Mouse (Mus musculus) CH12.LX (cell line): ENCODE measurements around the gene Iqch. TPM values are rescaled to one million over a fixed set of nuclear protein-coding genes. Genes with fewer than 3 reads are reported as not detected.

ENCODE experiments used
- DNase-seq: peaks from one replicate; pipeline ENCODE4 v3.0.0-alpha.2; 2013; ENCODE audit errors: extremely low read depth
- H3K27ac ChIP-seq: 2 replicates; pipeline ENCODE4 v1.5.1; 2012; ENCODE audit warnings: low read depth, mild to moderate bottlenecking, control low read depth, moderate library complexity; ENCODE audit not compliant: insufficient read depth
- H3K27me3 ChIP-seq: replicated peaks from 2 replicates; pipeline ENCODE3; 2012; ENCODE audit warnings: inconsistent platforms
- H3K36me3 ChIP-seq, 2 experiments: replicated peaks in 1 of 2; 2 replicates each; pipeline versions ENCODE3 to v1.6.1; 2012; ENCODE audit warnings: inconsistent platforms in 1 of 2, low read length in 1 of 2, mild to moderate bottlenecking in 1 of 2, mixed read lengths in 1 of 2, moderate library complexity in 1 of 2; ENCODE audit not compliant: control insufficient read depth in 1 of 2, insufficient read depth in 1 of 2
- H3K4me1 ChIP-seq, 2 experiments: 2 replicates each; pipeline ENCODE4 v1.6.1; 2012; ENCODE audit warnings: inconsistent platforms in 1 of 2, moderate library complexity in 1 of 2; ENCODE audit not compliant: insufficient read depth in 2 of 2, control insufficient read depth in 1 of 2
- H3K4me2 ChIP-seq: 2 replicates; pipeline ENCODE4 v1.6.1; 2012; ENCODE audit warnings: low read depth, mild to moderate bottlenecking, control low read depth; ENCODE audit not compliant: poor library complexity, insufficient read depth, severe bottlenecking
- H3K4me3 ChIP-seq, 3 experiments: fragments of 150-350 bp in 1 of 3; sonication (generic) in 1 of 3; replicated peaks in 1 of 3; 2 replicates each; pipeline versions ENCODE3 to v1.5.1; 2011 to 2012; ENCODE audit warnings: low read depth in 2 of 3, low read length in 2 of 3, mild to moderate bottlenecking in 2 of 3, moderate library complexity in 2 of 3, control low read depth in 1 of 3, improper control_type of control experiment in 1 of 3, inconsistent platforms in 1 of 3, mixed read lengths in 1 of 3; ENCODE audit not compliant: poor library complexity in 1 of 3
- H3K79me2 ChIP-seq: replicated peaks from 2 replicates; pipeline ENCODE4 v1.6.1; 2012; ENCODE audit warnings: mild to moderate bottlenecking, moderate library complexity; ENCODE audit not compliant: control insufficient read depth, poor library complexity, insufficient read depth, severe bottlenecking; ENCODE audit errors: extremely low read depth
- H3K9ac ChIP-seq: 2 replicates; pipeline ENCODE4 v1.6.1; 2012; ENCODE audit warnings: low read depth, mild to moderate bottlenecking, control low read depth, moderate library complexity; ENCODE audit not compliant: insufficient read depth
- H3K9me3 ChIP-seq: replicated peaks from 2 replicates; pipeline ENCODE3; 2012; ENCODE audit warnings: low read length, inconsistent platforms, mixed read lengths
- BHLHE40 ChIP-seq: IDR thresholded peaks from 2 replicates; pipeline ENCODE4 v1.6.1; 2011; ENCODE audit warnings: mild to moderate bottlenecking, low read depth, low read length, improper control_type of control experiment
- CHD1 ChIP-seq: IDR thresholded peaks from 2 replicates; pipeline ENCODE4 v1.6.1; 2012; ENCODE audit warnings: low read depth, low read length, improper control_type of control experiment, inconsistent platforms
- CHD2 ChIP-seq: IDR thresholded peaks from 2 replicates; pipeline ENCODE4 v1.6.1; 2011; ENCODE audit warnings: low read length, improper control_type of control experiment
- ELF1 ChIP-seq: IDR thresholded peaks from 2 replicates; pipeline ENCODE4 v1.6.1; 2014; ENCODE audit warnings: low read depth, mild to moderate bottlenecking, inconsistent platforms, low read length, improper control_type of control experiment
- EP300 ChIP-seq: IDR thresholded peaks from 2 replicates; pipeline ENCODE4 v1.6.1; 2011; ENCODE audit warnings: low read length, improper control_type of control experiment
- GABPA ChIP-seq: IDR thresholded peaks from 2 replicates; pipeline ENCODE4 v1.6.1; 2012; ENCODE audit warnings: low read depth, low read length, improper control_type of control experiment, inconsistent platforms; ENCODE audit not compliant: insufficient replicate concordance
- IRF4 ChIP-seq: IDR thresholded peaks from 2 replicates; pipeline ENCODE4 v1.6.1; 2014; ENCODE audit warnings: low read depth, mild to moderate bottlenecking, inconsistent platforms, low read length, improper control_type of control experiment
- JUND ChIP-seq: conservative IDR thresholded peaks from 2 replicates; pipeline ENCODE4 v1.6.1; 2011; ENCODE audit warnings: low read depth, low read length, improper control_type of control experiment
- KAT2A ChIP-seq: IDR thresholded peaks from 2 replicates; pipeline ENCODE4 v1.6.1; 2012; ENCODE audit warnings: low read length, improper control_type of control experiment, inconsistent platforms; ENCODE audit not compliant: insufficient replicate concordance
- MAFK ChIP-seq: IDR thresholded peaks from 2 replicates; pipeline ENCODE4 v1.6.1; 2011; ENCODE audit warnings: low read length, improper control_type of control experiment; ENCODE audit not compliant: insufficient replicate concordance
- MAZ ChIP-seq: IDR thresholded peaks from 2 replicates; pipeline ENCODE4 v1.6.1; 2012; ENCODE audit warnings: low read depth, mild to moderate bottlenecking, inconsistent platforms, low read length, improper control_type of control experiment, moderate library complexity
- MXI1 ChIP-seq: IDR thresholded peaks from 2 replicates; pipeline ENCODE4 v1.6.1; 2011; ENCODE audit warnings: mild to moderate bottlenecking, low read depth, low read length, improper control_type of control experiment
- NELFE ChIP-seq: IDR thresholded peaks from 2 replicates; pipeline ENCODE4 v1.6.1; 2011; ENCODE audit warnings: low read depth, low read length, improper control_type of control experiment
- NRF1 ChIP-seq: IDR thresholded peaks from 2 replicates; pipeline ENCODE4 v1.6.1; 2014; ENCODE audit warnings: low read depth, mild to moderate bottlenecking, inconsistent platforms, low read length, improper control_type of control experiment, moderate library complexity
- PAX5 ChIP-seq: IDR thresholded peaks from 2 replicates; pipeline ENCODE4 v1.6.1; 2012; ENCODE audit warnings: low read length, inconsistent platforms, mixed read lengths
- POLR2A ChIP-seq: IDR thresholded peaks from 2 replicates; pipeline ENCODE4 v1.6.1; 2011; ENCODE audit warnings: low read depth, mild to moderate bottlenecking, improper control_type of control experiment, low read length
- POLR2AphosphoS2 ChIP-seq: IDR thresholded peaks from 2 replicates; pipeline ENCODE4 v1.6.1; 2011; ENCODE audit warnings: low read depth, low read length, improper control_type of control experiment
- SIN3A ChIP-seq: IDR thresholded peaks from 2 replicates; pipeline ENCODE4 v1.6.1; 2012; ENCODE audit warnings: low read length, improper control_type of control experiment, inconsistent platforms
- TBP ChIP-seq: conservative IDR thresholded peaks from 2 replicates; pipeline ENCODE4 v1.6.1; 2011; ENCODE audit warnings: low read depth, low read length, improper control_type of control experiment
- TCF12 ChIP-seq: IDR thresholded peaks from 2 replicates; pipeline ENCODE4 v1.6.1; 2014; ENCODE audit warnings: low read depth, mild to moderate bottlenecking, inconsistent platforms, low read length, improper control_type of control experiment
- UBTF ChIP-seq: IDR thresholded peaks from 2 replicates; pipeline ENCODE4 v1.6.1; 2012; ENCODE audit warnings: low read depth, mild to moderate bottlenecking, inconsistent platforms, low read length, improper control_type of control experiment, moderate library complexity
- USF1 ChIP-seq: IDR thresholded peaks from 2 replicates; pipeline ENCODE4 v1.6.1; 2014; ENCODE audit warnings: low read depth, mild to moderate bottlenecking, inconsistent platforms, low read length, improper control_type of control experiment
- ZKSCAN1 ChIP-seq: IDR thresholded peaks from 2 replicates; pipeline ENCODE4 v1.6.1; 2012; ENCODE audit warnings: low read depth, inconsistent platforms, low read length, improper control_type of control experiment, borderline replicate concordance
- dilution Hi-C: fragments of 300-500 bp; cut with MboI; formaldehyde crosslinking; loops from 2 replicates; pipeline ENCODE4 v1.14.3; 2020; ENCODE audit warnings: low sequenced_read_pairs; ENCODE audit not compliant: extremely low pct_unique_long_range_greater_than_20kb, extremely low pct_ligation_motif_present
- in situ Hi-C: fragments of 300-500 bp; cut with MboI; formaldehyde crosslinking; loops from 3 replicates; pipeline ENCODE4 v1.14.3; 2019; ENCODE audit warnings: low sequenced_read_pairs, low pct_ligation_motif_present, low pct_unique_long_range_greater_than_20kb, mixed read lengths
- polyA plus RNA-seq: library from polyadenylated mRNA; unstranded; fragments of >175 nt; gene quantifications from 2 replicates; pipeline ENCODE4 v1.2.1, GENCODE M21; 2012; ENCODE audit warnings: low read depth; ENCODE audit not compliant: insufficient read length
- total RNA-seq, 2 experiments: library from RNA; depleted of rRNA; stranded (reverse); fragments of 300-350 nt in 1 of 2; fragments of >200 nt in 1 of 2; gene quantifications; 2 replicates each; pipeline ENCODE4 v1.2.3; 2012 to 2014

The Iqch gene
- total and polyA plus RNA-seq, 3 experiments = 0.04 to 0.21 (median 0.15) TPM

- Histone ChIP-seq H3K9me3 (no peaks in the 10 kb centered on the region), H3K27me3 (no peaks in the 10 kb centered on the region), H3K4me3 (no peak overlapping the region), H3K9ac (no peak overlapping the region), H3K4me1 (no peaks in the 10 kb centered on the region), H3K4me2 (no peak overlapping the region), H3K36me3 (no peaks in the 10 kb centered on the region), H3K79me2 (no peaks in the 10 kb centered on the region), H3K27ac (no peak overlapping the region)
- TF ChIP-seq MAFK = no peak
- TF ChIP-seq JUND = no peak
- no peak for TF ChIP-seq EP300
- no peak for TF ChIP-seq MAZ
- TF ChIP-seq NELFE = no peak
- no peak for TF ChIP-seq POLR2A
- dilution Hi-C loops = no loop called here
- no peak for DNase-seq
- in situ Hi-C loops = no loop called here
Observed at GRCm38 (mm10) chr9:63490521-63491307, 111.6 kb downstream of the Iqch start.

- in situ Hi-C loops (no loop called here), dilution Hi-C loops (no loop called here)
- no peak for DNase-seq
- TF ChIP-seq TCF12 (no peak), CHD2 (no peak), POLR2AphosphoS2 (no peak), POLR2A (no peak), SIN3A (no peak), BHLHE40 (no peak), PAX5 (no peak), NRF1 (no peak), ZKSCAN1 (no peak), UBTF (no peak), USF1 (no peak), NELFE (no peak), KAT2A (no peak), CHD1 (no peak), ELF1 (no peak), GABPA (no peak), TBP (no peak), MAZ (no peak), IRF4 (no peak), MXI1 (no peak)
- Histone ChIP-seq H3K9me3 (no peaks in the 10 kb centered on the region), H3K27ac (no peak overlapping the region), H3K79me2 (no peaks in the 10 kb centered on the region), H3K4me1 (no peaks in the 10 kb centered on the region), H3K4me3 (no peak overlapping the region), H3K27me3 (no peaks in the 10 kb centered on the region), H3K36me3 (no peaks in the 10 kb centered on the region), H3K9ac (no peak overlapping the region), H3K4me2 (no peak overlapping the region)
Observed at GRCm38 (mm10) chr9:63489156-63489555, 113.1 kb downstream of the Iqch start.
